ENCODE assay signal across 29 mouse cellular contexts in the genomic region with DNA sequence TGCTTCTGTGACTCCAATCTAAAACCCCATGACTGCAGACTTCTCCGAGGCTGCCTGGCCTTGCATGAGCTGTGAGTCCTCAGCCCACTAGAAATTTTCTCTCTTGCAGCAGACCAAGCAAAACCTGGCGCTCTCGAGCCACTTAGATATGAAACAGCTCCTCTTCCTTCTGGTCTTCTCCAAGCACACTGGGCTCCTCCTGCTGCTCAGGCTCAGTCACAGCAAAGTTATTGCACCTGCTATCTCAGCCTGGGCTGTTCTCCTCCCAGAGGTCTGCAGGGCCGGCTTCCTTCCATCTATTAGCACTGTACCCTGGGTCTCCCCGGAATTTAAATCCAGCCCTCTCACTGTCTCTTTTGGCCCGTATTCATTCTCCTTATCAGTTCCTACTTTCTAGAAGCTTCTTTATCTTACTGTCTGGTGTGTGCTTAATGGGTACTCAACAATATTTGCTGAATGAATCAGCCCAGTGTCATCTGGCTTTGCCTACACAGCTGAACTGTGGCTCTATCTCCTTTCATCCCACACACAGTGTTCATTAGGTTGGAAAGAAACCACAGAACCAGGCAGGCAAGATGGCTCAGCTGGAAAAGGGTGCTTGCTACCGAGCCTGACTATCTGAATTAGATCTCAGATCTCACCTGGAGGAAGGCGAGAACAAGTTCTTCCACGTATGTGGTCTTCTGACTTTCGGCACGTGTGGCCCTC. TPM values are rescaled to one million over a fixed set of nuclear protein-coding genes. Genes with fewer than 3 reads are reported as not detected.
DNase-seq lines count a peak whose midpoint lies in the region; ATAC-seq lines count a peak whose summit lies in the region.
"Had no signal": no experiment of that assay in that cellular context is flagged by ENCODE, and none has a peak within 500 bp of the region (broad histone marks: within the 10 kb centered on the region; RNA-seq: fewer than 3 reads in every experiment).

No protein-coding gene starts in this region.

- intact Hi-C loops in heart, postnatal 25 days (cut with DNase I): no loop called here

- ATAC-seq in heart, embryonic 16.5 days (replicated peaks; ENCODE audit: extremely low read depth, insufficient read depth, low FRiP score): peak; percentile 65
- no peak for ATAC-seq in CD4-positive, CD25-positive, alpha-beta regulatory T cell, adult 4 months
- ATAC-seq in hindbrain, embryonic 16.5 days: no peak
- ATAC-seq: forebrain, embryonic 16.5 days; inflammation-experienced regulatory T-cells, adult 6 months; midbrain, embryonic 13.5 days had no signal

- DNase-seq in heart, postnatal 25 days (ENCODE audit: low spot score): no peak
- peak; percentile 20 for DNase-seq in layer of hippocampus, adult 9-11 months
- no peak for DNase-seq in layer of hippocampus, adult 8-10 months (ENCODE audit: low spot score in 2 of 2)
- DNase-seq in urinary bladder, postnatal 14 days (ENCODE audit: low spot score): peak; percentile 47
- DNase-seq in urinary bladder, adult 18-20 months (ENCODE audit: low spot score in 2 of 2): no peak
- DNase-seq: adrenal gland, postnatal 36 days; cerebellum, adult 11 months; cerebellum, adult 9-11 months; gastrocnemius, postnatal 10 days; kidney, postnatal 4 days; right cerebral cortex, postnatal 14 days; thymus, adult 18-20 months; thymus, postnatal 36 days had no signal

- no peak overlapping the region for H3K4me2 ChIP-seq in heart, embryonic 16.5 days (ENCODE audit: low read depth, low read length)
- no peak overlapping the region for H3K4me2 ChIP-seq in hindbrain, embryonic 16.5 days (ENCODE audit: low read length)
- H3K4me2 ChIP-seq: midbrain, embryonic 13.5 days; neural tube, embryonic 12.5 days had no signal

- no peaks in the 10 kb centered on the region for H3K36me3 ChIP-seq in heart, embryonic 16.5 days (ENCODE audit: control insufficient read depth, insufficient read depth)
- no peaks in the 10 kb centered on the region for H3K36me3 ChIP-seq in hindbrain, embryonic 16.5 days (ENCODE audit: control insufficient read depth, insufficient read depth, low read length)
- H3K36me3 ChIP-seq: embryonic facial prominence, embryonic 10.5 days; heart, embryonic 10.5 days; midbrain, embryonic 13.5 days; neural tube, embryonic 12.5 days had no signal

- H3K9me3 ChIP-seq in heart, embryonic 16.5 days (replicated peaks; ENCODE audit: control insufficient read depth, low read length): no peaks in the 10 kb centered on the region
- H3K9me3 ChIP-seq in hindbrain, embryonic 16.5 days (ENCODE audit: control insufficient read depth, low read length): no peaks in the 10 kb centered on the region
- H3K9me3 ChIP-seq: embryonic facial prominence, embryonic 10.5 days; heart, embryonic 10.5 days; midbrain, embryonic 13.5 days; neural tube, embryonic 12.5 days had no signal

- H3K4me3 ChIP-seq in heart, embryonic 16.5 days (ENCODE audit: low read length): no peak overlapping the region
- H3K4me3 ChIP-seq in hindbrain, embryonic 16.5 days (ENCODE audit: low read length): no peak overlapping the region
- H3K4me3 ChIP-seq: embryonic facial prominence, embryonic 10.5 days; heart, embryonic 10.5 days; midbrain, embryonic 13.5 days; neural tube, embryonic 12.5 days had no signal

- no peak overlapping the region for H3K27ac ChIP-seq in heart, embryonic 16.5 days (ENCODE audit: low read length)
- no peak overlapping the region for H3K27ac ChIP-seq in hindbrain, embryonic 16.5 days (ENCODE audit: low read depth, low read length)
- H3K27ac ChIP-seq: embryonic facial prominence, embryonic 10.5 days; heart, embryonic 10.5 days; midbrain, embryonic 13.5 days; neural tube, embryonic 12.5 days had no signal

- no peaks in the 10 kb centered on the region for H3K27me3 ChIP-seq in heart, embryonic 16.5 days (ENCODE audit: control insufficient read depth, insufficient read depth, low read length)
- no peaks in the 10 kb centered on the region for H3K27me3 ChIP-seq in hindbrain, embryonic 16.5 days (replicated peaks; ENCODE audit: control insufficient read depth, insufficient read depth, low read length)
- H3K27me3 ChIP-seq: midbrain, embryonic 13.5 days; neural tube, embryonic 12.5 days had no signal

- WGBS in heart, embryonic 16.5 days: 61% methylated on average over 11 of the region's 11 CpGs
- 90% methylated on average over 11 of the region's 11 CpGs for WGBS in hindbrain, embryonic 16.5 days

- H3K9ac ChIP-seq in heart, embryonic 16.5 days (ENCODE audit: low read length): no peak overlapping the region
- H3K9ac ChIP-seq in hindbrain, embryonic 16.5 days (ENCODE audit: low read depth, low read length): no peak overlapping the region
- H3K9ac ChIP-seq: midbrain, embryonic 13.5 days; neural tube, embryonic 12.5 days had no signal

- no peaks in the 10 kb centered on the region for H3K4me1 ChIP-seq in heart, embryonic 16.5 days (ENCODE audit: control insufficient read depth, insufficient read depth, low read length)
- no peaks in the 10 kb centered on the region for H3K4me1 ChIP-seq in hindbrain, embryonic 16.5 days (ENCODE audit: control insufficient read depth, insufficient read depth, low read depth, low read length)
- H3K4me1 ChIP-seq: embryonic facial prominence, embryonic 10.5 days; midbrain, embryonic 13.5 days; neural tube, embryonic 12.5 days had no signal

RNA-seq across cellular contexts. Expression of gene Scnn1b, which starts 7.5 kb away (rescaled TPM):
- polyA plus RNA-seq in heart, embryonic 16.5 days (2015; fragmentation: Nextera tagmentation; extraction: Ambion mirVana): 0.49 and 0.70 TPM in 2 replicates
- not detected for total RNA-seq in heart, postnatal 25 days (2021)
- not detected for total RNA-seq in layer of hippocampus, adult 8-10 months (2022)
- not detected for polyA plus RNA-seq in CD4-positive, CD25-positive, alpha-beta regulatory T cell, adult 4 months (2017; shearing (Covaris generic))
- 0.20 and 0.29 TPM in 2 replicates for polyA plus RNA-seq in hindbrain, embryonic 16.5 days (2015; fragmentation: Nextera tagmentation; extraction: Ambion mirVana)
- total RNA-seq: common myeloid progenitor, adult 5-6 weeks; granulocyte monocyte progenitor cell, adult 5-6 weeks; left cerebral cortex, postnatal 10 days; liver, adult 2 months; megakaryocyte progenitor cell, adult 5-6 weeks had no signal
- polyA plus RNA-seq: limb, embryonic 11.5 days; liver, adult 2 months; liver, embryonic 16.5 days; midbrain, embryonic 13.5 days; neural tube, embryonic 12.5 days had no signal

Comparison
In these comparisons a context has a peak if more than half of its experiments do, and no peak if none do; other contexts are left out.
1. DNase-seq: peak in layer of hippocampus, adult 9-11 months (single experiment) and urinary bladder, postnatal 14 days (single experiment); none in heart, postnatal 25 days (single experiment), layer of hippocampus, adult 8-10 months (0 of 2) and urinary bladder, adult 18-20 months (0 of 2).